Mouse (Mus musculus) intestine, postnatal 0 days (tissue): Measurements from ENCODE around the gene Gmds. TPM values are rescaled to one million over a fixed set of nuclear protein-coding genes. Genes with fewer than 3 reads are reported as not detected.

Experiments used
- ATAC-seq: fragments of 200-750 bp; cut with Nextera tagmentation; 2 replicates; pipeline ENCODE4 v1.8.0; 2017; ENCODE audit warnings: mild to moderate bottlenecking, moderate TSS enrichment, moderate library complexity
- H3K27ac ChIP-seq: fragments of 300-500 bp; sonication (generic); 2 replicates; pipeline ENCODE4 v1.5.1; 2014; ENCODE audit warnings: mild to moderate bottlenecking, low read depth, low read length, moderate library complexity
- H3K27me3 ChIP-seq: fragments of 300-500 bp; sonication (generic); replicated peaks from 2 replicates; pipeline ENCODE4 v1.6.1; 2014; ENCODE audit warnings: low read length, mixed read lengths; ENCODE audit not compliant: control insufficient read depth, insufficient read depth
- H3K36me3 ChIP-seq: fragments of 300-500 bp; sonication (generic); 2 replicates; pipeline ENCODE4 v1.6.1; 2014; ENCODE audit warnings: mild to moderate bottlenecking, moderate library complexity; ENCODE audit not compliant: control insufficient read depth, insufficient read depth
- H3K4me1 ChIP-seq: fragments of 300-500 bp; sonication (generic); replicated peaks from 2 replicates; pipeline ENCODE4 v1.6.1; 2014; ENCODE audit warnings: antibody characterized with exemption, low read length, mixed read lengths; ENCODE audit not compliant: control insufficient read depth, insufficient read depth
- H3K4me2 ChIP-seq: fragments of 300-500 bp; sonication (generic); replicated peaks from 2 replicates; pipeline ENCODE4 v1.6.1; 2014; ENCODE audit warnings: low read depth, mild to moderate bottlenecking, moderate library complexity
- H3K4me3 ChIP-seq: fragments of 300-500 bp; sonication (generic); 2 replicates; pipeline ENCODE4 v1.5.1; 2014; ENCODE audit warnings: low read depth, low read length
- H3K9ac ChIP-seq: fragments of 300-500 bp; sonication (generic); 2 replicates; pipeline ENCODE4 v1.6.1; 2014; ENCODE audit warnings: mild to moderate bottlenecking, low read depth, low read length
- H3K9me3 ChIP-seq: fragments of 300-500 bp; sonication (generic); 2 replicates; pipeline ENCODE4 v1.6.1; 2016; ENCODE audit warnings: mixed run types; ENCODE audit not compliant: control insufficient read depth
- CTCF ChIP-seq: sonication (generic); IDR thresholded peaks from 2 replicates; pipeline ENCODE4 v1.5.1; 2016; ENCODE audit warnings: low read depth, mild to moderate bottlenecking, control low read depth, antibody characterized with exemption, moderate library complexity
- WGBS: fragments of 180-500 bp; shearing (Covaris S2); extraction: QIAGEN DNeasy Blood & Tissue Kit; methylation state at CpG from one replicate; pipeline ENCODE4 v1.1.7; 2014; 5-methylcytosine and 5-hydroxymethylcytosine counted together
- polyA plus RNA-seq: library from polyadenylated mRNA; unstranded; fragments of >200 nt; fragmentation: Nextera tagmentation; extraction: Ambion mirVana; gene quantifications from 2 replicates; pipeline ENCODE4 v1.2.1, GENCODE M21; 2015

The Gmds gene
- polyA plus RNA-seq, 1 experiment from 2014 or later: 126 TPM

GRCm38 (mm10) chr13:31958346-31959335 lies 379.9 kb downstream of the Gmds start:
- Histone ChIP-seq H3K27me3 (no peaks in the 10 kb centered on the region), H3K9ac (no peak overlapping the region), H3K9me3 (no peaks in the 10 kb centered on the region), H3K4me2 (no peak overlapping the region), H3K36me3 (no peaks in the 10 kb centered on the region), H3K4me1 (no peaks in the 10 kb centered on the region), H3K27ac (no peak overlapping the region), H3K4me3 (no peak overlapping the region)
- WGBS: 62% methylated on average over 13 of the region's 13 CpGs
- no peak for ATAC-seq
- no peak for TF ChIP-seq CTCF

- H3K9me3 ChIP-seq: no peaks in the 10 kb centered on the region
- no peak for ATAC-seq
These were observed 382.0 kb downstream of the Gmds start for GRCm38 (mm10) chr13:31956584-31956983.

GRCm38 (mm10) chr13:31956112-31956511 lies 382.4 kb downstream of the Gmds start:
- H3K36me3 ChIP-seq: no peaks in the 10 kb centered on the region
- ATAC-seq: no peak
- H3K9me3 ChIP-seq: no peaks in the 10 kb centered on the region
- H3K4me1 ChIP-seq: no peaks in the 10 kb centered on the region
- H3K4me3 ChIP-seq: no peak overlapping the region
- no peak overlapping the region for H3K9ac ChIP-seq
- TF ChIP-seq CTCF: no peak
- no peak overlapping the region for H3K4me2 ChIP-seq
- H3K27ac ChIP-seq: no peak overlapping the region
- 65% methylated on average over 4 of the region's 4 CpGs for WGBS
- H3K27me3 ChIP-seq: no peaks in the 10 kb centered on the region

More at GRCm38 (mm10) chr13:31956584-31956983, 382.0 kb downstream of the Gmds start:
- H3K27me3 ChIP-seq: no peaks in the 10 kb centered on the region
- H3K36me3 ChIP-seq: no peaks in the 10 kb centered on the region
- no peak overlapping the region for H3K4me3 ChIP-seq
- no peak overlapping the region for H3K27ac ChIP-seq
- peak; percentile 78 for TF ChIP-seq CTCF
- no peak overlapping the region for H3K9ac ChIP-seq
- no peaks in the 10 kb centered on the region for H3K4me1 ChIP-seq
- H3K4me2 ChIP-seq: no peak overlapping the region
- 82% methylated on average over 6 of the region's 6 CpGs for WGBS

DNA sequence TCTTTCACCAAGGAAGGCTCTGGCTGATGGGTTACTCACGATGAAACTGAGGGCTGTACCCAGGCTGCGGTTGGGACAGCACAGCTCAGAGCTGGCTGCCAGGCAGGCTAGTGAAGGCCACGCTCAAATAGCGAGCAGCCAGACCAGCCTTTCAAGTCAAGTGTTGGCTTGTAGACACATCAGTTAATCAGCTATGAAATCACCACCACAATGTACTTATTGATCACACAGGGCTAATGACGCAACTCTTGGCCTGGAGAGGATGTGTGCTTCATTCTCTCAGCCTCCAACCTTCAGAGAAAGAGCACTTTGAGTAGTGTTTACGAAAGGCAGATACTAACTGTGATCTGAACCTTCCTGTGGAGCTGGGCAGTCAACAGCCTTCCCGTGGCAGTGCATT lies 383.4 kb downstream of the Gmds start:
- WGBS: 64% methylated on average over 7 of the region's 7 CpGs
- Histone ChIP-seq H3K4me3 (no peak overlapping the region), H3K9ac (no peak overlapping the region), H3K27ac (no peak overlapping the region), H3K27me3 (no peaks in the 10 kb centered on the region), H3K9me3 (no peaks in the 10 kb centered on the region), H3K4me1 (no peaks in the 10 kb centered on the region), H3K4me2 (no peak overlapping the region), H3K36me3 (no peaks in the 10 kb centered on the region)
- ATAC-seq: no peak
- no peak for TF ChIP-seq CTCF

DNA sequence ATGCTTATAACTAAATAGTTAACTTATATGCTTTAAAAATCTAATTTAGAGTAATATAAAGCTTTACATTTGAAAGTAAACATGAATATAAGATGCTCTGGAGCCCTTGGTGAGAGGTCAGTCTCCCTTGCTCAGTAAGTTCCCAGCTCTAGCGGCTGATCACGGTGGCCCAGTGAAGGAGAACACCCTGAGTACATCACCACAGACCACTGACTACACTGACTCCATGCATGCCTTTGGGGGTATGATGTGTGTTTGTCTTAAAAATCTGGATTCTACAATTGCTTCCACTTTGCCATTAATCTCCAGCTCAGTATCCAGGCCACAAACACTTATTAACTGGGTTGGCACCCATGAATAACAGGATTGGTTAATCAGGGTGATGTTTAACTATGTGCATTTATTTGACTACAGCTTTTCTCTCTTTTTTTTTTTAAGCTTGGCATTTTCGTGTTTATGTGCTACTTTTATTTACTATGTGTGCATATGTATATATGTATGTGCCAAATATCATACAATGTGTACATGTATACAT lies 393.8 kb downstream of the Gmds start:
- H3K9me3 ChIP-seq: no peaks in the 10 kb centered on the region
- H3K4me1 ChIP-seq: no peaks in the 10 kb centered on the region
- H3K9ac ChIP-seq: no peak overlapping the region
- H3K4me2 ChIP-seq: no peak overlapping the region
- 83% methylated on average over 3 of the region's 3 CpGs for WGBS
- no peak overlapping the region for H3K4me3 ChIP-seq
- no peak for ATAC-seq
- H3K27ac ChIP-seq: no peak overlapping the region
- H3K36me3 ChIP-seq: no peaks in the 10 kb centered on the region
- no peaks in the 10 kb centered on the region for H3K27me3 ChIP-seq
- no peak for TF ChIP-seq CTCF

DNA sequence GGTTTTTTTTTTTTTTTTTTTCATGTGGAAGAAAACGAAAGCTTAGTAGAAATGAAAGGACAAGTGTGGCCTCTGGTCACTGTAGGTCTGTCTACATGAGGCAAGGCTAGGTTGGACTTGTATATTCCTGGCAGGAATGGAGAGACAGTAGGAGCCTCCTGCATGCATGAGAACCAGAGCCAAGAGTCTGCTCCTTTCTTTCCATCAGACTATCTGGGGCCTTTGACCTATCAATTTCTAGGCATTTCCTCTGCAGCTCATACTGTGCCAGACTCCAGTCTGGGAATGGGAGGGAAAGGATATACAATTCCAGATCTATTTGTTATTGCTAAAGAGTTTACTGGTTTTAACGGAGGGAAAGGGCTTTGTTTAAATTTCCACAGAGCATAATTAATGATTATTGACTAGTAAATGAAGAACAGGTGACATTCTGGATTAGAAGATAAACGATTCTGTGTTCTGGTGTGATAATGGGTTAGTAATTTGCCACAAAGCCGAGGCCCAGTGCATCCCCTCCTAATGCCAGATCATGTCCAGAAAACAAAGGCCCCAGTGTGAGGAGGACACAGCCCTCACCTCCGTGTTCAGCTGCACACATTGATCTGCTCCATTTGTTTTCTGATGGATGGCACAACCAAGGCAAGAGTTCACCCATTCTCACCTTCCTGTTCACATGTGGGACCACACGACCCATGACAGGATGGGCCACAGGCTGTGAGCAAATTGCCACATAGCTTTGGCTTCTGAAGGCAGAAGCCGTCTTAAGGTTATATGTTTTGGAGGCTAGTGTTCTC lies 394.9 kb downstream of the Gmds start:
- Histone ChIP-seq H3K9me3 (no peaks in the 10 kb centered on the region), H3K27ac (no peak overlapping the region), H3K27me3 (no peaks in the 10 kb centered on the region), H3K4me3 (no peak overlapping the region), H3K36me3 (peaks cover 5% of the 10 kb centered on the region; the same call in 1 of the 2 replicates), H3K4me1 (no peaks in the 10 kb centered on the region), H3K4me2 (no peak overlapping the region), H3K9ac (no peak overlapping the region)
- no peak for ATAC-seq
- no peak for TF ChIP-seq CTCF
- WGBS: 53% methylated on average over 7 of the region's 7 CpGs
